Mouse (Mus musculus) liver, embryonic 14.5 days (tissue): ENCODE data around the gene Gimap4.

Experiments
- CTCF ChIP-seq: IDR thresholded peaks from 2 replicates; pipeline ENCODE4 v1.5.1; 2016; ENCODE audit warnings: antibody characterized with exemption, low read depth, control low read depth
- EP300 ChIP-seq: IDR thresholded peaks from 2 replicates; pipeline ENCODE4 v1.6.1; 2016; ENCODE audit warnings: antibody characterized with exemption, low read depth

- TF ChIP-seq EP300 (no peak), CTCF (no peak)
Observed at GRCm38 (mm10) chr6:48732864-48733304, 48.5 kb downstream of the Gimap4 start.
